Mouse (Mus musculus): Measurements from ENCODE around the gene 4930415O20Rik.

GRCm38 (mm10) chr15:98568256-98569033 lies 2.4 kb upstream of the 4930415O20Rik start:
- no peak for TF ChIP-seq EP300 (IDR thresholded peaks at IDR 0.05)
- no peak for TF ChIP-seq CTCF (IDR thresholded peaks at IDR 0.05)
